Mouse (Mus musculus) lung, postnatal 0 days (tissue): Measurements from ENCODE around the gene Arhgef6.

Experiments used
- CTCF ChIP-seq: IDR thresholded peaks from 2 replicates; pipeline ENCODE4 v1.5.1; 2016; ENCODE audit warnings: antibody characterized with exemption, mild to moderate bottlenecking
- EP300 ChIP-seq: IDR thresholded peaks from 2 replicates; pipeline ENCODE4 v1.6.1; 2016; ENCODE audit warnings: antibody characterized with exemption, mild to moderate bottlenecking, control low read depth

DNA sequence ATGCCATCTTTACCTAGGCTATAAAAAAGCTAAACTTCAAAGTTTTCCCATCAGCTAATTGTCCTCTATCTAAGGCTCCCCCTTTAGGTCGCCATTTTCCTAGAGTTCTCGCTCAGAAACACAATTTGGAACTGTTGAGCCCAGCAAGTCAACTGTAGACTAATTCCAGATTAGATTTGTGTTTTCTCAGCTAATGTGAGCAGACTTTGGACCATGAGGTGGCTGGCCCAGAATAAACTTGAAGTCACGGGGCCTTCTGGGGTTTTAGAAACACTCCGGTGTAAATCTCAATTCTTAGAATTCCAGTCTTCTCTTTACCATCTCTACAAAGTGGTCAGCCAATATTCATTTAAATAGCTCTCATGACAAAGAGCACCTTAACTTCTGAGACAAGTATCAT lies 123.0 kb downstream of the Arhgef6 start:
- TF ChIP-seq EP300: no peak
- no peak for TF ChIP-seq CTCF
